8 mouse cellular contexts compared by ENCODE assay signal in the genomic region with DNA sequence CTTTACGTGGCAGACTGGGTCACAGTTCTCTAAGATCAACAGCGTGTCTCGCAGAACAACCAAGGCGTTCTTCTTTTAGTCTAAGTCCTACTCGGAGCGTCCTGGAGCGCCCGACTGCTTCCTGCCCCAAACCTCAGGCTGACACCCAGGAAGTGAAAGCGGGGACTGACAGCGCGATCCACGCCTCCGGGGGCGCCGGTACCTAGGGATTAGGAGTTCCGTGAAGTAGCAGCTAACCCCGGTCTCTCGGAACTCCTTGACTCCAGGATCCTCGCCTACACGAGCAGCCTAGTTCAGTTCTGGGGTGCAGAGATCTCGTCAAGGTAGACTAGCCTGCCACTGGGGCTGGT. TPM values are rescaled to one million over a fixed set of nuclear protein-coding genes. Genes with fewer than 3 reads are reported as not detected.
DNase-seq lines count a peak whose midpoint lies in the region; ATAC-seq and TF ChIP-seq lines count a peak whose summit lies in the region.

Gene Nrp1, plus strand, starts transcription at position 199 of the 350 bp plus-strand sequence.

- H3K4me2 ChIP-seq in neural tube, embryonic 11.5 days (ENCODE audit: low read depth) = peak within 1 kb of the TSS; percentile 98
- peak within 1 kb of the TSS; percentile 98 for H3K4me2 ChIP-seq in embryonic facial prominence, embryonic 11.5 days (ENCODE audit: low read depth, low read length)
- H3K4me2 ChIP-seq in kidney, embryonic 14.5 days (replicated peaks; ENCODE audit: low read depth, low read length) = peak within 1 kb of the TSS; percentile 98

- H3K4me1 ChIP-seq in neural tube, embryonic 11.5 days (ENCODE audit: control insufficient read depth, insufficient read depth, low read length) = peaks cover 13% of the 10 kb centered on the region; the same call in 1 of the 2 replicates
- H3K4me1 ChIP-seq in embryonic facial prominence, embryonic 11.5 days (ENCODE audit: control insufficient read depth, insufficient read depth, low read length) = no peaks in the 10 kb centered on the region
- H3K4me1 ChIP-seq in kidney, embryonic 14.5 days (ENCODE audit: control insufficient read depth, insufficient read depth, low read length) = peaks cover 15% of the 10 kb centered on the region
- H3K4me1 ChIP-seq in liver, adult 2 months (ENCODE audit: control insufficient read depth, insufficient read depth, low read length) = peaks cover 8% of the 10 kb centered on the region

- no peaks in the 10 kb centered on the region; the same call in 1 of the 2 replicates for H3K79me2 ChIP-seq in liver, adult 2 months (ENCODE audit: control insufficient read depth, insufficient read depth, low read length)

- no peaks in the 10 kb centered on the region for H3K9me3 ChIP-seq in neural tube, embryonic 11.5 days (ENCODE audit: control insufficient read depth, low read length)
- H3K9me3 ChIP-seq in embryonic facial prominence, embryonic 11.5 days (replicated peaks; ENCODE audit: control insufficient read depth, low read length) = no peaks in the 10 kb centered on the region
- no peaks in the 10 kb centered on the region for H3K9me3 ChIP-seq in kidney, embryonic 14.5 days (ENCODE audit: control insufficient read depth, low read length)

- TF ChIP-seq CTCF in liver, adult 2 months (IDR thresholded peaks at IDR 0.05; ENCODE audit: low read depth, low read length) = no peak

- TF ChIP-seq POLR2A in liver, adult 2 months (IDR thresholded peaks at IDR 0.05; ENCODE audit: extremely low read depth, insufficient read depth, low read length) = no peak

- peak within 1 kb of the TSS; percentile 71 for H3K4me3 ChIP-seq in neural tube, embryonic 11.5 days (ENCODE audit: low read depth, low read length)
- H3K4me3 ChIP-seq in embryonic facial prominence, embryonic 11.5 days (ENCODE audit: low read depth, low read length) = peak within 1 kb of the TSS; percentile 70
- peak within 1 kb of the TSS; percentile 89 for H3K4me3 ChIP-seq in kidney, embryonic 14.5 days (ENCODE audit: low read length)
- peak within 1 kb of the TSS; percentile 70 for H3K4me3 ChIP-seq in liver, adult 2 months (ENCODE audit: insufficient read depth, low read depth, low read length)

- ATAC-seq in neural tube, embryonic 11.5 days (ENCODE audit: insufficient read depth, low FRiP score, low TSS enrichment) = no peak; the same call in 1 of the 2 replicates
- peak; percentile 21; the same call in 1 of the 2 replicates for ATAC-seq in embryonic facial prominence, embryonic 11.5 days (replicated peaks; ENCODE audit: insufficient number of reproducible peaks, low FRiP score, low TSS enrichment, low read depth)
- ATAC-seq in kidney, embryonic 14.5 days (ENCODE audit: low FRiP score, low TSS enrichment) = peak; percentile 2; the same call in 1 of the 2 replicates

- H3K36me3 ChIP-seq in neural tube, embryonic 11.5 days (ENCODE audit: control insufficient read depth, insufficient read depth, low read length) = no peaks in the 10 kb centered on the region
- no peaks in the 10 kb centered on the region for H3K36me3 ChIP-seq in embryonic facial prominence, embryonic 11.5 days (replicated peaks; ENCODE audit: control insufficient read depth, insufficient read depth, low read depth, low read length)
- no peaks in the 10 kb centered on the region for H3K36me3 ChIP-seq in kidney, embryonic 14.5 days (ENCODE audit: control insufficient read depth, insufficient read depth, low read length)
- peaks cover under 1% of the 10 kb centered on the region; the same call in 1 of the 2 replicates for H3K36me3 ChIP-seq in liver, adult 2 months (ENCODE audit: control insufficient read depth, insufficient read depth, low read length)

- peak; percentile 60 for DNase-seq in neural tube, embryonic 11.5 days (ENCODE audit: low spot score)
- no peak for DNase-seq in neural tube, embryonic 10.5 days (ENCODE audit: extremely low spot score, low spot score)
- DNase-seq in embryonic facial prominence, embryonic 11.5 days (ENCODE audit: low spot score) = peak; percentile 50
- peak; percentile 76 to 79 for DNase-seq in heart, adult 9 months (ENCODE audit: low spot score in 2 of 2)
- peak; percentile 47 for DNase-seq in liver, adult 2 months (ENCODE audit: extremely low read depth, low read depth, low spot score)
- peak; percentile 29 to 34 for DNase-seq in monocyte, adult 2 months (ENCODE audit: low read depth in 1 of 2, low spot score in 2 of 2)
- peak; percentile 19 for DNase-seq in testis, postnatal 14 days (ENCODE audit: low spot score)

- no peaks in the 10 kb centered on the region for H3K27me3 ChIP-seq in neural tube, embryonic 11.5 days (ENCODE audit: control insufficient read depth, insufficient read depth, low read length)
- H3K27me3 ChIP-seq in embryonic facial prominence, embryonic 11.5 days (ENCODE audit: control insufficient read depth, insufficient read depth, low read length) = no peaks in the 10 kb centered on the region
- no peaks in the 10 kb centered on the region for H3K27me3 ChIP-seq in kidney, embryonic 14.5 days (ENCODE audit: control insufficient read depth, insufficient read depth, low read length)
- no peaks in the 10 kb centered on the region for H3K27me3 ChIP-seq in liver, adult 2 months (ENCODE audit: control insufficient read depth, insufficient read depth, low read length)

- WGBS in neural tube, embryonic 11.5 days = 2% methylated on average over 21 of the region's 21 CpGs
- WGBS in embryonic facial prominence, embryonic 11.5 days = under 1% methylated on average over 21 of the region's 21 CpGs
- under 1% methylated on average over 21 of the region's 21 CpGs for WGBS in kidney, embryonic 14.5 days
- WGBS in liver, adult 2 months = 0% methylated on average over 21 of the region's 21 CpGs

- H3K9ac ChIP-seq in neural tube, embryonic 11.5 days (ENCODE audit: low read length) = peak within 1 kb of the TSS; percentile 88
- H3K9ac ChIP-seq in embryonic facial prominence, embryonic 11.5 days (replicated peaks; ENCODE audit: low read length) = peak within 1 kb of the TSS; percentile 79
- peak within 1 kb of the TSS; percentile 97 for H3K9ac ChIP-seq in kidney, embryonic 14.5 days (ENCODE audit: low read depth, low read length)
- H3K9ac ChIP-seq in liver, adult 2 months (ENCODE audit: low read depth, low read length) = peak within 1 kb of the TSS; percentile 81

- H3K27ac ChIP-seq in neural tube, embryonic 11.5 days (ENCODE audit: low read depth, low read length) = peak within 1 kb of the TSS; percentile 90
- peak within 1 kb of the TSS; percentile 86 for H3K27ac ChIP-seq in embryonic facial prominence, embryonic 11.5 days (replicated peaks; ENCODE audit: low read depth, low read length)
- H3K27ac ChIP-seq in kidney, embryonic 14.5 days (ENCODE audit: low read depth, low read length) = peak within 1 kb of the TSS; percentile 97
- H3K27ac ChIP-seq in liver, adult 2 months (replicated peaks; ENCODE audit: insufficient read depth, low read depth, low read length) = peak within 1 kb of the TSS; percentile 96

RNA-seq across cellular contexts. Expression of gene Nrp1, which starts in this region (rescaled TPM):
- 71.6 and 84.3 TPM in 2 replicates for polyA plus RNA-seq in neural tube, embryonic 11.5 days (2014; fragmentation: Nextera tagmentation; extraction: Ambion mirVana)
- 42.8 and 42.9 TPM in 2 replicates for polyA plus RNA-seq in embryonic facial prominence, embryonic 11.5 days (2014; fragmentation: Nextera tagmentation; extraction: Ambion mirVana)
- polyA plus RNA-seq in kidney, embryonic 14.5 days (2014; fragmentation: Nextera tagmentation; extraction: Ambion mirVana) = 77.1 and 113 TPM in 2 replicates
- 39.5 and 54.1 TPM in 2 replicates for total RNA-seq in liver, adult 2 months (2014; rRNA removed)
- 16.5 and 22.2 TPM in 2 replicates for polyA plus RNA-seq in liver, adult 2 months (2012; rRNA removed)
